Mouse (Mus musculus): ENCODE data around the gene Napsa. TPM values are rescaled to one million over a fixed set of nuclear protein-coding genes. Genes with fewer than 3 reads are reported as not detected.
A peak's percentile ranks its signal among the peaks of the same experiment; 100 is the strongest.

Gene Napsa
- polyA plus RNA-seq, 1 experiment = 4,402 TPM

DNA sequence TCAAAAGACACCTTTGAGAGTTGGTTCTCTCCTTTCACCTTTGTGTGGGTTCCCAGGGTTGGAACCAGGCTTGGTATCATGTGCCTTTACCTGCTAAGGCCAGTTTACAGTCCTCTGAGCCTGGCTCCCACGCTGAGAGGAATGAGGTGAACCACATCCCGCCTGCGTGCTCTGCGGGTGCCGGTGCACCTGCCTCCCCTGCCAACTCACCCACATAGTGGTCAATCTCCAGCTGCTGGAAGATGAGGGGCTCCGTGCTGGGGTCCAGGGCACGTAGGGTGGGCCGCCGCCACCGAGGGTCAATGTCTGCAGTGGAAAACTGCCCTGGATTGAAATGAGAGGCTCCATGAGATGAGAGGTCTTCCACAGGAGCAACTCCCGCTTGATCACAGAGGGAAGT, 29.6 kb upstream of the Napsa start:
- no peak for DNase-seq
- Histone ChIP-seq H3K4me1 (ENCODE audit: control insufficient read depth, insufficient read depth, low read length) (no peaks in the 10 kb centered on the region), H3K27me3 (replicated peaks; ENCODE audit: control insufficient read depth, insufficient read depth, low read length) (no peaks in the 10 kb centered on the region), H3K4me3 (ENCODE audit: insufficient read depth, low read depth, low read length) (no peak overlapping the region), H3K27ac (ENCODE audit: insufficient read depth, low read depth, low read length) (no peak overlapping the region), H3K36me3 (ENCODE audit: control insufficient read depth, insufficient read depth, low read length) (no peaks in the 10 kb centered on the region)
- TF ChIP-seq CTCF (conservative IDR thresholded peaks at IDR 0.05; ENCODE audit: insufficient read depth, insufficient read length, low read depth, low read length) = no peak
- no peak for TF ChIP-seq POLR2A (IDR thresholded peaks at IDR 0.05; ENCODE audit: low read depth, low read length)
- 94% methylated on average over 11 of the region's 11 CpGs for WGBS

- 79% methylated on average over 12 of the region's 12 CpGs for WGBS
- Histone ChIP-seq H3K27ac (ENCODE audit: insufficient read depth, low read depth, low read length) (no peak overlapping the region), H3K27me3 (replicated peaks; ENCODE audit: control insufficient read depth, insufficient read depth, low read length) (no peaks in the 10 kb centered on the region), H3K4me3 (ENCODE audit: insufficient read depth, low read depth, low read length) (no peak overlapping the region), H3K36me3 (ENCODE audit: control insufficient read depth, insufficient read depth, low read length) (no peaks in the 10 kb centered on the region), H3K4me1 (ENCODE audit: control insufficient read depth, insufficient read depth, low read length) (no peaks in the 10 kb centered on the region)
- TF ChIP-seq POLR2A (IDR thresholded peaks at IDR 0.05; ENCODE audit: low read depth, low read length) (no peak), CTCF (conservative IDR thresholded peaks at IDR 0.05; ENCODE audit: insufficient read depth, insufficient read length, low read depth, low read length) (no peak)
- no peak for DNase-seq
These were observed 29.1 kb upstream of the Napsa start for GRCm38 (mm10) chr7:44543071-44543470.

DNA sequence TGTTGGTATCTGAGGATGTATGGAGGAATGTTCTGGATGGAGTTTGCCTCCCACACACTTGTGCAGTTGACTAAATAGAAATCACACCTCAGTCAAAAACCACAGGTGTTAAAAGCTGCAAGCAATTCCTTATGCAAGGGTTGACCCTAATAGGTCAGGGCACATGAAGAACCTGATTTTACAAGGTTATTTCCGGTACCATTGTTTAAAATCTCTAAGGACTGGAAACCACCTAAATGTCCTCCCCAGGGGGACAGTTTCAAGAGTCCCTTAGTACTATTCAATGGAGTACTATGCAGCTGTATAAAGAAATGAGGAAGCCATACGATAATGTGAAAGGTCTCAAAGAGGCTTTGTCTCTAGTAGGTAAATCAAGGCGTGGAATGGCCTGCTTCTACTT, 25.9 kb upstream of the Napsa start:
- H3K36me3 ChIP-seq (ENCODE audit: control insufficient read depth, insufficient read depth, low read length) = peaks cover 2% of the 10 kb centered on the region
- no peaks in the 10 kb centered on the region for H3K27me3 ChIP-seq (replicated peaks; ENCODE audit: control insufficient read depth, insufficient read depth, low read length)
- no peak for TF ChIP-seq CTCF (conservative IDR thresholded peaks at IDR 0.05; ENCODE audit: insufficient read depth, insufficient read length, low read depth, low read length)
- no peak for TF ChIP-seq POLR2A (IDR thresholded peaks at IDR 0.05; ENCODE audit: low read depth, low read length)
- DNase-seq = no peak
- no peak overlapping the region for H3K27ac ChIP-seq (ENCODE audit: insufficient read depth, low read depth, low read length)
- H3K4me3 ChIP-seq (ENCODE audit: insufficient read depth, low read depth, low read length) = no peak overlapping the region
- H3K4me1 ChIP-seq (ENCODE audit: control insufficient read depth, insufficient read depth, low read length) = no peaks in the 10 kb centered on the region
- 96% methylated on average over 3 of the region's 3 CpGs for WGBS

GRCm38 (mm10) chr7:44547041-44547440, 25.1 kb upstream of the Napsa start:
- no peak overlapping the region for H3K27ac ChIP-seq (ENCODE audit: insufficient read depth, low read depth, low read length)
- TF ChIP-seq POLR2A (IDR thresholded peaks at IDR 0.05; ENCODE audit: low read depth, low read length) (no peak), CTCF (conservative IDR thresholded peaks at IDR 0.05; ENCODE audit: insufficient read depth, insufficient read length, low read depth, low read length) (no peak)
- no peak overlapping the region for H3K4me3 ChIP-seq (ENCODE audit: insufficient read depth, low read depth, low read length)
- H3K27me3 ChIP-seq (replicated peaks; ENCODE audit: control insufficient read depth, insufficient read depth, low read length) = no peaks in the 10 kb centered on the region
- H3K36me3 ChIP-seq (ENCODE audit: control insufficient read depth, insufficient read depth, low read length) = peaks cover 6% of the 10 kb centered on the region
- no peaks in the 10 kb centered on the region for H3K4me1 ChIP-seq (ENCODE audit: control insufficient read depth, insufficient read depth, low read length)
- DNase-seq = no peak
- 92% methylated on average over 13 of the region's 13 CpGs for WGBS

- Histone ChIP-seq H3K4me3 (ENCODE audit: insufficient read depth, low read depth, low read length) (no peak overlapping the region), H3K36me3 (ENCODE audit: control insufficient read depth, insufficient read depth, low read length) (peaks cover 6% of the 10 kb centered on the region), H3K4me1 (ENCODE audit: control insufficient read depth, insufficient read depth, low read length) (0 out of 2 replicates have a peak, but pooled peaks cover 2% of the 10 kb centered on the region), H3K27ac (ENCODE audit: insufficient read depth, low read depth, low read length) (no peak overlapping the region), H3K27me3 (replicated peaks; ENCODE audit: control insufficient read depth, insufficient read depth, low read length) (no peaks in the 10 kb centered on the region)
- TF ChIP-seq CTCF (conservative IDR thresholded peaks at IDR 0.05; ENCODE audit: insufficient read depth, insufficient read length, low read depth, low read length) (no peak), POLR2A (IDR thresholded peaks at IDR 0.05; ENCODE audit: low read depth, low read length) (no peak)
- WGBS = 16% methylated on average over 5 of the region's 5 CpGs
- DNase-seq = no peak
These were observed 24.5 kb upstream of the Napsa start for GRCm38 (mm10) chr7:44547725-44548124.

DNA sequence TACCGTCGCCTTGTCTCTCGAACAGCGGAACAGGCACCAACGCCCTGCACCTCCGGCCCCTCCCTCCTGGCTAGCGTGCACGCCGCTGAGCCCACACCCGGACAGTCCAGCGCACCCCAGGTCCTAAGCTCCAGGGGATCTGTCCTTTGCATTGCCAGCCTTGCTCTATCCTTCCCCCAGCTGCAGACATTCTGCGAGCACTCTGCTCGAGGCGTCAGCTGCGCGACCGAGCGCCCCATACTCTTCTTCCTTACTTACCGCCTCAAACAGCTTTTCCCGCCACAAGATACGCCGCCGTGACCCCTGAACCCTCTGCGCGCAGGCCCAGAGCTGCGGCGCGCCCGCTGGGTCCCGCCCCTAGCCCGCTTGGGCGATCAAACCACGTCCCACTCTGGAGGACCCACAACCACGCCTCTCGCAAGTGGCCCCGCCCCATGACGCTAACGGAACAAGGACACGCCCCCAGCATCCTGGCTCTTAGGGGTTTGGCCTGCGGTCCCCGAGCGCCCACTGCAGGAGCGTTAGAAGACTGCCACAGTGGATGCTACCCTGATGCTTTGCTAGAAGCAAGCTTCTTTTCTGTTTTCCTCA, 23.6 kb upstream of the Napsa start, which contains the start of gene Pold1:
Pold1 (minus strand) TSS at position 353 of the 591 bp plus-strand sequence.
- Histone ChIP-seq H3K4me3 (ENCODE audit: insufficient read depth, low read depth, low read length) (peak within 1 kb of the TSS; percentile 68), H3K27me3 (replicated peaks; ENCODE audit: control insufficient read depth, insufficient read depth, low read length) (no peaks in the 10 kb centered on the region), H3K27ac (ENCODE audit: insufficient read depth, low read depth, low read length) (no peak within 1 kb of the TSS), H3K4me1 (ENCODE audit: control insufficient read depth, insufficient read depth, low read length) (0 out of 2 replicates have a peak, but pooled peaks cover 7% of the 10 kb centered on the region), H3K36me3 (ENCODE audit: control insufficient read depth, insufficient read depth, low read length) (peaks cover 6% of the 10 kb centered on the region)
- under 1% methylated on average over 43 of the region's 43 CpGs for WGBS
- TF ChIP-seq CTCF (conservative IDR thresholded peaks at IDR 0.05; ENCODE audit: insufficient read depth, insufficient read length, low read depth, low read length) (peak; percentile 90), POLR2A (IDR thresholded peaks at IDR 0.05; ENCODE audit: low read depth, low read length) (no peak)
- DNase-seq = peak; percentile 100

- TF ChIP-seq CTCF (conservative IDR thresholded peaks at IDR 0.05; ENCODE audit: insufficient read depth, insufficient read length, low read depth, low read length) (no peak), POLR2A (IDR thresholded peaks at IDR 0.05; ENCODE audit: low read depth, low read length) (no peak)
- peaks cover 9% of the 10 kb centered on the region; the same call in 1 of the 2 replicates for H3K4me1 ChIP-seq (ENCODE audit: control insufficient read depth, insufficient read depth, low read length)
- no peak overlapping the region for H3K4me3 ChIP-seq (ENCODE audit: insufficient read depth, low read depth, low read length)
- no peaks in the 10 kb centered on the region for H3K27me3 ChIP-seq (replicated peaks; ENCODE audit: control insufficient read depth, insufficient read depth, low read length)
- 92% methylated on average over 23 of the region's 23 CpGs for WGBS
- peaks cover 6% of the 10 kb centered on the region for H3K36me3 ChIP-seq (ENCODE audit: control insufficient read depth, insufficient read depth, low read length)
- DNase-seq = no peak
- no peak overlapping the region for H3K27ac ChIP-seq (ENCODE audit: insufficient read depth, low read depth, low read length)
These were observed 22.4 kb upstream of the Napsa start for GRCm38 (mm10) chr7:44549621-44550408.
